Mouse (Mus musculus): Measurements from ENCODE around the gene Ccdc51.

GRCm38 (mm10) chr9:109097831-109098230 lies 15.5 kb downstream of the Ccdc51 start:
- TF ChIP-seq CTCF (IDR thresholded peaks at IDR 0.05; ENCODE audit: low read depth) (no peak), EP300 (IDR thresholded peaks at IDR 0.05; ENCODE audit: low read depth) (no peak)
